Mouse (Mus musculus): ENCODE data around the gene Sel1l3.

DNA sequence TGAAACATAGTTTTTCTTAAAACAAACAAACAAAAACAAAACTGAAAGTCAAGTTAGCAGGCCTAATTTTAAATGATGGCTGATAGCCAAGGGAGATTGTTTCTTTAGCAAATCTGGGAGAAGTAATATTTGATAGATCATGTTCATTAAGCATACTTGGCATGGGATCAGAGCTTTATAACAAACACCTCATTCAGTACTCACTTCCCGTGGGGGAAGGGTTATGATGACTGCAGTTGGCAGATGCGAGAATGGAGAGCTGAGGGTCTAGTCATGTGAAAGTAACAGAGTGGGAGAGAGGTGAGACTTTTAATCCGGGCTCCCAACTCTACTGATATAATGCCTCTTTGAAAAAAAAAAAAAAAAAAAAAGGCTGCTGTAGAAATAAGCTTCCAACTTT lies 94.0 kb downstream of the Sel1l3 start:
- no peak for TF ChIP-seq POLR2A (IDR thresholded peaks at IDR 0.05; ENCODE audit: control insufficient read depth, extremely low read depth, insufficient read depth, low read length, poor library complexity)
- TF ChIP-seq CTCF (IDR thresholded peaks at IDR 0.05; ENCODE audit: borderline replicate concordance, control insufficient read depth, extremely low read depth, insufficient read depth, low read length, poor library complexity) = no peak

Measured in thymus, adult 2 months (tissue).